Mouse (Mus musculus): ENCODE results near the gene Idua. TPM values are rescaled to one million over a fixed set of nuclear protein-coding genes. Genes with fewer than 3 reads are reported as not detected.
A peak's percentile ranks its signal among the peaks of the same experiment; 100 is the strongest.

Idua gene
- polyA plus RNA-seq, 1 experiment from 2014 or later = 4.8 TPM

- peak; percentile 76 for ATAC-seq
These were observed 9.1 kb downstream of the Idua start, which contains the start of gene Dgkq for GRCm38 (mm10) chr5:108668977-108669936. Dgkq (minus strand) TSS chr5:108669672.

GRCm38 (mm10) chr5:108669986-108670385, 9.9 kb downstream of the Idua start:
- no peak for ATAC-seq
- Histone ChIP-seq H3K4me1 (replicated peaks; ENCODE audit: control insufficient read depth, insufficient read depth, low read length) (peaks cover 7% of the 10 kb centered on the region; the same call in 1 of the 2 replicates), H3K27me3 (replicated peaks; ENCODE audit: control insufficient read depth, insufficient read depth, low read length) (no peaks in the 10 kb centered on the region), H3K4me3 (ENCODE audit: low read depth, low read length) (peak overlapping the region; percentile 49; the same call in 1 of the 2 replicates), H3K9me3 (ENCODE audit: control insufficient read depth) (no peaks in the 10 kb centered on the region), H3K9ac (ENCODE audit: low read depth, low read length) (no peak overlapping the region), H3K36me3 (ENCODE audit: control insufficient read depth, insufficient read depth) (peaks cover 17% of the 10 kb centered on the region; the same call in 1 of the 2 replicates), H3K27ac (ENCODE audit: low read depth, low read length) (no peak overlapping the region), H3K4me2 (replicated peaks; ENCODE audit: low read depth) (peak overlapping the region; percentile 86)
- no peak for TF ChIP-seq CTCF (IDR thresholded peaks at IDR 0.05; ENCODE audit: low read depth)
- 75% methylated on average over 9 of the region's 9 CpGs for WGBS

More at GRCm38 (mm10) chr5:108668977-108669936, 9.1 kb downstream of the Idua start, which contains the start of gene Dgkq:
- Histone ChIP-seq H3K4me3 (ENCODE audit: low read depth, low read length) (peak within 1 kb of the TSS; percentile 49), H3K27ac (ENCODE audit: low read depth, low read length) (peak within 1 kb of the TSS; percentile 84), H3K4me2 (replicated peaks; ENCODE audit: low read depth) (peak within 1 kb of the TSS; percentile 86), H3K4me1 (replicated peaks; ENCODE audit: control insufficient read depth, insufficient read depth, low read length) (peaks cover 7% of the 10 kb centered on the region; the same call in 1 of the 2 replicates), H3K27me3 (replicated peaks; ENCODE audit: control insufficient read depth, insufficient read depth, low read length) (no peaks in the 10 kb centered on the region), H3K9ac (ENCODE audit: low read depth, low read length) (peak within 1 kb of the TSS; percentile 81), H3K36me3 (ENCODE audit: control insufficient read depth, insufficient read depth) (peaks cover 17% of the 10 kb centered on the region; the same call in 1 of the 2 replicates), H3K9me3 (ENCODE audit: control insufficient read depth) (no peaks in the 10 kb centered on the region)
- peak; percentile 90 for TF ChIP-seq CTCF (IDR thresholded peaks at IDR 0.05; ENCODE audit: low read depth)
- 4% methylated on average over 43 of the region's 43 CpGs for WGBS

GRCm38 (mm10) chr5:108670785-108671184, 10.7 kb downstream of the Idua start:
- peak; percentile 82 for TF ChIP-seq CTCF (IDR thresholded peaks at IDR 0.05; ENCODE audit: low read depth)
- peak; percentile 58 for ATAC-seq
- Histone ChIP-seq H3K4me3 (ENCODE audit: low read depth, low read length) (no peak overlapping the region), H3K4me2 (replicated peaks; ENCODE audit: low read depth) (no peak overlapping the region), H3K36me3 (ENCODE audit: control insufficient read depth, insufficient read depth) (peaks cover 17% of the 10 kb centered on the region; the same call in 1 of the 2 replicates), H3K9me3 (ENCODE audit: control insufficient read depth) (no peaks in the 10 kb centered on the region), H3K27ac (ENCODE audit: low read depth, low read length) (no peak overlapping the region), H3K27me3 (replicated peaks; ENCODE audit: control insufficient read depth, insufficient read depth, low read length) (no peaks in the 10 kb centered on the region), H3K9ac (ENCODE audit: low read depth, low read length) (no peak overlapping the region), H3K4me1 (replicated peaks; ENCODE audit: control insufficient read depth, insufficient read depth, low read length) (peaks cover 7% of the 10 kb centered on the region; the same call in 1 of the 2 replicates)

- no peak for ATAC-seq
- Histone ChIP-seq H3K9ac (ENCODE audit: low read depth, low read length) (no peak overlapping the region), H3K4me3 (ENCODE audit: low read depth, low read length) (no peak overlapping the region), H3K27ac (ENCODE audit: low read depth, low read length) (no peak overlapping the region), H3K36me3 (ENCODE audit: control insufficient read depth, insufficient read depth) (peaks cover 17% of the 10 kb centered on the region; the same call in 1 of the 2 replicates), H3K9me3 (ENCODE audit: control insufficient read depth) (no peaks in the 10 kb centered on the region), H3K27me3 (replicated peaks; ENCODE audit: control insufficient read depth, insufficient read depth, low read length) (no peaks in the 10 kb centered on the region), H3K4me1 (replicated peaks; ENCODE audit: control insufficient read depth, insufficient read depth, low read length) (peaks cover 11% of the 10 kb centered on the region), H3K4me2 (replicated peaks; ENCODE audit: low read depth) (no peak overlapping the region)
- peak; percentile 33; the same call in 1 of the 2 replicates for TF ChIP-seq CTCF (IDR thresholded peaks at IDR 0.05; ENCODE audit: low read depth)
- 92% methylated on average over 12 of the region's 12 CpGs for WGBS
These were observed 11.6 kb downstream of the Idua start for GRCm38 (mm10) chr5:108671757-108672156.

GRCm38 (mm10) chr5:108674624-108675023, 14.5 kb downstream of the Idua start:
- Histone ChIP-seq H3K9ac (ENCODE audit: low read depth, low read length) (no peak overlapping the region), H3K27me3 (replicated peaks; ENCODE audit: control insufficient read depth, insufficient read depth, low read length) (no peaks in the 10 kb centered on the region), H3K4me1 (replicated peaks; ENCODE audit: control insufficient read depth, insufficient read depth, low read length) (peaks cover 12% of the 10 kb centered on the region), H3K4me3 (ENCODE audit: low read depth, low read length) (no peak overlapping the region), H3K4me2 (replicated peaks; ENCODE audit: low read depth) (no peak overlapping the region), H3K27ac (ENCODE audit: low read depth, low read length) (0 out of 2 replicates have a peak overlapping the region, but pooled peaks have one; percentile 35), H3K36me3 (ENCODE audit: control insufficient read depth, insufficient read depth) (peaks cover 17% of the 10 kb centered on the region; the same call in 1 of the 2 replicates), H3K9me3 (ENCODE audit: control insufficient read depth) (no peaks in the 10 kb centered on the region)
- TF ChIP-seq CTCF (IDR thresholded peaks at IDR 0.05; ENCODE audit: low read depth) = no peak
- ATAC-seq = no peak
- 54% methylated on average over 2 of the region's 2 CpGs for WGBS

- no peaks in the 10 kb centered on the region for H3K9me3 ChIP-seq (ENCODE audit: control insufficient read depth)
- 0 out of 2 replicates have a peak within 1 kb of the TSS, but pooled peaks have one; percentile 6 for H3K4me2 ChIP-seq (replicated peaks; ENCODE audit: low read depth)
- H3K4me3 ChIP-seq (ENCODE audit: low read depth, low read length) = no peak within 1 kb of the TSS
- peak within 1 kb of the TSS; percentile 35; the same call in 1 of the 2 replicates for H3K27ac ChIP-seq (ENCODE audit: low read depth, low read length)
- peaks cover 17% of the 10 kb centered on the region; the same call in 1 of the 2 replicates for H3K36me3 ChIP-seq (ENCODE audit: control insufficient read depth, insufficient read depth)
- no peaks in the 10 kb centered on the region for H3K27me3 ChIP-seq (replicated peaks; ENCODE audit: control insufficient read depth, insufficient read depth, low read length)
- ATAC-seq = peak; percentile 15; the same call in 1 of the 2 replicates
- peaks cover 11% of the 10 kb centered on the region for H3K4me1 ChIP-seq (replicated peaks; ENCODE audit: control insufficient read depth, insufficient read depth, low read length)
- no peak for TF ChIP-seq CTCF (IDR thresholded peaks at IDR 0.05; ENCODE audit: low read depth)
- H3K9ac ChIP-seq (ENCODE audit: low read depth, low read length) = no peak within 1 kb of the TSS
- 38% methylated on average over 9 of the region's 9 CpGs for WGBS
These were observed 15.2 kb downstream of the Idua start, which contains the start of gene Slc26a1 for GRCm38 (mm10) chr5:108675251-108675816. Slc26a1 (minus strand) TSS chr5:108675569.
